Comparison of ENCODE assay signal across 9 mouse cellular contexts in the genomic region with DNA sequence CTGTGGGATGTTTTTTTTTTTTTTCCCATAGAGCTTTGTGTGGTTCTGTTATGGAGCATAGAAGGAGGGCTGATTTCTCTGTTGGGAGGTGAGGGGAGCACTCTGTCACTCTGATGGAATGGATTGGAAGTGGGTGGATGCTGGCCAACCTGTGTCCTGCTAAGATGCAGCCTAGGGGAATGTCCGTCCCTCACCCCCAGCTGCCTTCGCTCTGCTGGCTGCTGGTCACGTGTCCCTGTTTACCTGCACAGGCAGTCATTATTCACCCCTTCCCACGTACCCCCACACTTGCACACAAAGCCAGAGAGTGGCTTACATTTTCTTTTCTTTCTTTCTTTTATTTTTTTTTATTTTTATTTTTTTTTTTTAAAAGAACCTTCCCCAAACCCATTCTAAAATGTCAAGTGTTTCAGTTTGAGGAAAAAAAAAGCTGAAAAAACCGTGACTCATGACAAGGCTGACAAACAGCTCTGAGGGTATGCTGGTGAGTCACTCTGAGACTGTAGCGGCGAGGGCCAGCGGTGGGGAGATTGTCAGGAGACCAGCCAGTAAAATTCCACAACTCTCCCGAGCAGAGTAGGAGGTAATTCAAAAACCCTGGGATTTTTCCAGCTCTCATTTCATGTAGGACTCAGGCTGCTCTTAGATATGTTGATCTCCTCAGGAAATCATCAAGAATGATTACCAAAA.
DNase-seq lines count a peak whose midpoint lies in the region; ATAC-seq lines count a peak whose summit lies in the region.
"Had no signal": no experiment of that assay in that cellular context is flagged by ENCODE, and none has a peak within 500 bp of the region (broad histone marks: within the 10 kb centered on the region; RNA-seq: fewer than 3 reads in every experiment).

No protein-coding gene starts in this region.

- peak overlapping the region; percentile 47 for H3K9ac ChIP-seq in heart, embryonic 14.5 days (ENCODE audit: low read length)
- no peak overlapping the region for H3K9ac ChIP-seq in stomach, embryonic 14.5 days (replicated peaks; ENCODE audit: low read depth, low read length)
- H3K9ac ChIP-seq: liver, embryonic 13.5 days had no signal

- H3K4me1 ChIP-seq in heart, embryonic 14.5 days (ENCODE audit: control insufficient read depth in 2 of 2, insufficient read depth in 2 of 2, low read length in 2 of 2) = peaks cover 6% of the 10 kb centered on the region in 2 experiments
- H3K4me1 ChIP-seq in stomach, embryonic 14.5 days (ENCODE audit: control insufficient read depth, insufficient read depth, low read length) = peaks cover 9% of the 10 kb centered on the region; the same call in 1 of the 2 replicates

- no peak for ATAC-seq in heart, embryonic 14.5 days (ENCODE audit: insufficient number of reproducible peaks, insufficient read depth, low FRiP score, low read depth)
- peak; percentile 74; the same call in 1 of the 2 replicates for ATAC-seq in stomach, embryonic 14.5 days (ENCODE audit: insufficient number of reproducible peaks, insufficient read depth, low FRiP score, low read depth)

- H3K4me3 ChIP-seq in heart, embryonic 14.5 days (ENCODE audit: control insufficient read depth in 1 of 2, insufficient read depth in 1 of 2, low read depth in 1 of 2, low read length in 2 of 2) = no peak overlapping the region
- no peak overlapping the region for H3K4me3 ChIP-seq in stomach, embryonic 14.5 days (ENCODE audit: low read depth, low read length)
- H3K4me3 ChIP-seq: liver, embryonic 13.5 days had no signal

- H3K4me2 ChIP-seq in heart, embryonic 14.5 days (ENCODE audit: low read length) = peak overlapping the region; percentile 35
- peak overlapping the region; percentile 31 for H3K4me2 ChIP-seq in stomach, embryonic 14.5 days (replicated peaks; ENCODE audit: low read depth, low read length)
- H3K4me2 ChIP-seq: liver, embryonic 13.5 days had no signal

- no peaks in the 10 kb centered on the region for H3K36me3 ChIP-seq in heart, embryonic 14.5 days (ENCODE audit: control insufficient read depth, insufficient read depth, low read length)
- H3K36me3 ChIP-seq in stomach, embryonic 14.5 days (ENCODE audit: control insufficient read depth, insufficient read depth, low read length) = no peaks in the 10 kb centered on the region
- H3K36me3 ChIP-seq: liver, embryonic 13.5 days had no signal

- H3K27me3 ChIP-seq in heart, embryonic 14.5 days (ENCODE audit: control insufficient read depth, insufficient read depth, low read length) = no peaks in the 10 kb centered on the region
- no peaks in the 10 kb centered on the region for H3K27me3 ChIP-seq in stomach, embryonic 14.5 days (ENCODE audit: control insufficient read depth, insufficient read depth, low read length)
- H3K27me3 ChIP-seq: liver, embryonic 13.5 days had no signal

- H3K9me3 ChIP-seq in heart, embryonic 14.5 days (ENCODE audit: control insufficient read depth, low read length) = no peaks in the 10 kb centered on the region
- H3K9me3 ChIP-seq in stomach, embryonic 14.5 days (ENCODE audit: control insufficient read depth, low read depth, low read length) = peaks cover 4% of the 10 kb centered on the region; the same call in 1 of the 2 replicates
- H3K9me3 ChIP-seq: liver, embryonic 13.5 days had no signal

- peak; percentile 56 for DNase-seq in ovary, adult 18-20 months (ENCODE audit: low spot score)
- no peak for DNase-seq in ovary, postnatal 14 days (ENCODE audit: low spot score)
- DNase-seq in embryo, embryonic 11 days = peak; percentile 53
- peak; percentile 80 for DNase-seq in kidney, postnatal 14 days
- peak; percentile 42 for DNase-seq in lung, postnatal 25 days (ENCODE audit: low spot score)
- DNase-seq in spleen, adult 12 weeks (ENCODE audit: low spot score) = no peak
- DNase-seq: liver, embryonic 13.5 days had no signal

- H3K27ac ChIP-seq in heart, embryonic 14.5 days (replicated peaks in 1 of 2; ENCODE audit: control insufficient read depth in 1 of 2, insufficient read depth in 1 of 2, low read depth in 2 of 2, low read length in 2 of 2) = 0 out of 4 replicates have a peak overlapping the region, but pooled peaks of 1 of the 2 experiments have one; percentile 14
- peak overlapping the region; percentile 21; the same call in 1 of the 2 replicates for H3K27ac ChIP-seq in stomach, embryonic 14.5 days (ENCODE audit: low read length)
- H3K27ac ChIP-seq: liver, embryonic 13.5 days had no signal

- WGBS in heart, embryonic 14.5 days = 13% methylated on average over 9 of the region's 9 CpGs
- WGBS in stomach, embryonic 14.5 days = 6% methylated on average over 9 of the region's 9 CpGs

Comparison
In these comparisons a context has a peak if more than half of its experiments do, and no peak if none do; other contexts are left out.
1. DNase-seq: peak in ovary, adult 18-20 months (single experiment), embryo, embryonic 11 days (single experiment), kidney, postnatal 14 days (single experiment) and lung, postnatal 25 days (single experiment); none in ovary, postnatal 14 days (single experiment) and spleen, adult 12 weeks (single experiment).